Mouse (Mus musculus): ENCODE data around the gene Fndc7. TPM values are rescaled to one million over a fixed set of nuclear protein-coding genes. Genes with fewer than 3 reads are reported as not detected.
A peak's percentile ranks its signal among the peaks of the same experiment; 100 is the strongest.
"Not testable (repeated sequence)": the region's sequence is repeated elsewhere in the genome, so short reads cannot be mapped to it uniquely, and the experiment has no call there.

Fndc7 gene
- total and polyA plus RNA-seq, 3 experiments: 0.19 to 1.1 (median 0.35) TPM

- peak; percentile 77 for DNase-seq
Measured at GRCm38 (mm10) chr3:108855371-108855770, 34.4 kb downstream of the Fndc7 start.

DNA sequence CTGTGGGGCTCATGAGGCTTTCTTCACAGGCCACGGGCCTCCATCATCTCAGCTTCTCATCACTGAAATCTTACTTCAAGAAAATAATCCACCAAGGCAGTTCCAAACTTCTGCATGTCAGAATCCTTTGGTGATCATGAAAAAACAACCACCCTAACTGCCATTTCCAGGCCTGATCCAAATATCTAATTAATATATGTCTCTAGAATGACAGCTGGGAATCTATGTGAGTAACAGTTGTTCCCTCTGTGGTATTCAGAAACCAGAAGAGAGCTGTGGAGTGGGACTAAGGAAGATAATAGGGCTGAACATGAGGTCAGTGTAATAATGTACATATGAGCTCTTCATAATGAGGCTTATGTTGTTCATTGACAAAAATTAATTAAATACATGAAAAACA lies 36.5 kb downstream of the Fndc7 start:
- DNase-seq: no peak

- DNase-seq: no peak
Measured at GRCm38 (mm10) chr3:108851996-108852697, 37.7 kb downstream of the Fndc7 start.

GRCm38 (mm10) chr3:108851554-108851953 lies 38.3 kb downstream of the Fndc7 start:
- DNase-seq: no peak

- DNase-seq: no peak
Measured at GRCm38 (mm10) chr3:108851075-108851474, 38.7 kb downstream of the Fndc7 start.

- DNase-seq: peak; percentile 79
Measured at GRCm38 (mm10) chr3:108850506-108850905, 39.3 kb downstream of the Fndc7 start.

GRCm38 (mm10) chr3:108846616-108847015 lies 43.2 kb downstream of the Fndc7 start:
- no peak for DNase-seq

- no peak for DNase-seq
Measured at GRCm38 (mm10) chr3:108844521-108844920, 45.3 kb downstream of the Fndc7 start.

GRCm38 (mm10) chr3:108844026-108844425 lies 45.8 kb downstream of the Fndc7 start:
- DNase-seq: no peak

DNA sequence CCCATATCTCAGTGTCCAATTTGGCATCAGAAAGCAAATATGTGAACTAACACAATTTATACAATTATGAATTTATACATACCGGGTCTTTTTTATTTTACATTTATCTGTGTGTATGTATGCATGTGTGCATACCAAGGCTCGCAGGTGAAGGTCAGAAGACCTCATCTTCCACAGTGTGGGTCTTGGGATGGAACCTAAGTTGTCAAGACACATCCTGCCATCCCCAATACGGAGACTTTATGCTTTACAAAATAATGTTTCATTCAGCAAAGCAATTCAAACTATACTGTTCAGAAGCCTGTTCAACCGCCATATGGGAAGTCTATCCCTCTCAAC lies 49.1 kb downstream of the Fndc7 start:
- no peak for DNase-seq

- DNase-seq: peak; percentile 99
Measured at GRCm38 (mm10) chr3:108840000-108840715, 49.6 kb downstream of the Fndc7 start, which contains the start of gene Stxbp3. Gene Stxbp3 (minus strand): TSS chr3:108840526.

DNA sequence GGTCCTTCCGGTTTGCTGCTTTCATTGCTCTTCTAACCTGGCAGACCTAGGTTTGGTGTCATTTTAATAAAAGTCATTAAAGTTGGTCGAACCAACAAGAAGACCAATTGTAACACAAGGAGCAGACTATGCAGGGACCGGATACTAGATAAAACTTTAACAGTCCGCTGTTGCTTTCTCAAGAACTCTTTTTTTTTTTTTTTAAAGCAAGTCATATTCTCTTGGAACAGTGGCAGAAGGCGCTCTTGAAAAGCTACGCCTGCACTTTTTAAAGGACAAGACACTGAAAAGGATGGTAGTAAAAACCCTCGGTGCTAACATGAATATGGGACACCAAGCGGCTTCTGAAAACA lies 50.2 kb downstream of the Fndc7 start:
- DNase-seq: no peak

DNA sequence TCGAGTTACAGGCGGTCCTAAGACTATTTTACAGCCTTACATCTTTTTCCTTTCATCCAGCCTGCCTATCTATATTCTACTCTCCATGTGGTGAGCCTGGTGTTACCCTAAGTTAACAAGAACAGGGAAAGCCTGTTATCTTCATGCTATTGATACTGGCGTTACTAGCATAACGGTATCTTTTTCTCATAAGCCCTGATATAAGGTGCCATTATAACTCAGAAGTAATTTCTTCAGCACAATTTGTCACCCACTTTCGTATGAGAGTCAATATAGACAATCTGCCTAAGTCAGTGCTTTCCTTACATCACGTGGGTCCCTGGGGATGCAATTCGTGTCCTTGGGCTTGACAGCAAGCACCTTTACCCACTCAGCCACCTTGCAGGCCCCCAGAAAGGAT lies 50.8 kb downstream of the Fndc7 start:
- DNase-seq: peak; percentile 0

- no peak for DNase-seq
Measured at GRCm38 (mm10) chr3:108836931-108837330, 52.9 kb downstream of the Fndc7 start.

DNA sequence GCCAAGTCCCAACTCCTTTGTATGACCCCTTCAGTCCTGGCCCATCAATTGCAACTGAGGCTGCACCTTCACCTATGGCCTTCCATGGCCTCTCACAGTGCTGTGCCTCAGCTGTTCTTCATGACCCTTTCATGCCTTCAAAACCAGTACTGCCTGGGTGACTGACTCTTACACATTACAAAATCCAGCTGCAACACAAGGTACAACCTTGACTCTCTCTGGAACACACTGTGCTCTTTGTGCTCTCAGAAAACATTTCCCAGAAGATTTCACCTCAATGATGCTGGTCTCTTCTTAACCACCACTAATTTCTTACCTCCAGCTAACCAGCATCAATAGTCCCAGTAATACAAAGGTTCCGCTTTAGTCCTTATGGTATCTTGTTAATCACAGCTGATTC lies 56.1 kb downstream of the Fndc7 start:
- DNase-seq: not testable (repeated sequence)

- DNase-seq: no peak
Measured at GRCm38 (mm10) chr3:108831750-108832149, 58.1 kb downstream of the Fndc7 start.

DNA sequence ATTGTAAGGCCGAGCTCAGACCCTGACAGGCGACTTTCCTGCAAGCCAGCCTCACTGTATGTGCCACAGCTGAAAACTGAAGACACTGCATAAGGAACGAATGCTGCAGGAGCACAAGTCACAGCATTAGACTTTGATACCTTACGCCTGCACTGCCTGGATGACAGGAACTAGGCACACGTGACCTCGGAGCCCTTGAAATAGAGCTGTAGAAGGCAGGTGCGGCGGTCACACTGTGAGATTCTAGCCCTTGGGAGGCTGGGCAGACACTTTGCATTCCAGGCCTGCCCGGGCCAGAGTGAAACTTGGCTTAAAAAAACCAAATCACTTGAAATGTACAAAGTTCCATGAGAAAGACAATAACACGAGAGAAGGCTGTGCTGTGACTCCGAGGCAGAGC lies 59.3 kb downstream of the Fndc7 start:
- no peak for DNase-seq

- DNase-seq: no peak
Measured at GRCm38 (mm10) chr3:108815631-108816030, 74.2 kb downstream of the Fndc7 start.

DNA sequence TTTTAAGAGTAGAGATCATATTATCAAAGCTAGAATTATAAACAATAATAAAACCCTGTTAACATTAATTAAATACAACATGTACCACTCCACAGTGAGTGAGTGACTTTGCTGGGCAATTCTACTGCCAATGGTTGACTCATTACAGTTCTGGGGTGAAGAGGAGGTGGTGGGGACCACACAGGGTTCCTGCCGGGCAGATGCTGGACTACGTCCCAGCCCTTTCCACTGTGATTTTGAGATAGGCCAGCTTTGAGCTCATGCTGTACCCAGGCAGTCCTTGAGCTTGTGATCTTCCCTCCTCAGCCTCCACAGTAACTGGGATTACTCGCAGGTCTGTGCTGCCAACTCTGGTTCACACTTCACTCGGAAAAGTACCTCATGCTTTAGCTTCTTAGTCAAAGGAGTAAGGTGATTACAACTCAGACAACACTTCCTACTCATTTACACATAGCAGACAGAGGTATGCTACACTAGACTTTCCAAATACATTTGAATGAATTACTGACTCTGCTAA lies 79.0 kb downstream of the Fndc7 start:
- DNase-seq: no peak

- DNase-seq: no peak
Measured at GRCm38 (mm10) chr3:108805622-108806021, 84.2 kb downstream of the Fndc7 start.
